Mouse (Mus musculus) hindbrain, embryonic 11.5 days (tissue): ENCODE data around the gene Olfr1412. TPM values are rescaled to one million over a fixed set of nuclear protein-coding genes. Genes with fewer than 3 reads are reported as not detected.

Experiments
- ATAC-seq: fragments of 200-750 bp; cut with Nextera tagmentation; 2 replicates; pipeline ENCODE4 v1.8.0; 2017; ENCODE audit warnings: mild to moderate bottlenecking, moderate TSS enrichment, moderate library complexity; ENCODE audit not compliant: low FRiP score
- DNase-seq: peaks from one replicate; pipeline ENCODE4 v3.0.0-alpha.2; 2015; ENCODE audit warnings: low spot score
- H3K27ac ChIP-seq: fragments of 300-500 bp; sonication (generic); 2 replicates; pipeline ENCODE4 v1.5.1; 2014; ENCODE audit warnings: mild to moderate bottlenecking, low read depth, low read length
- H3K27me3 ChIP-seq: fragments of 300-500 bp; sonication (generic); 2 replicates; pipeline ENCODE4 v1.6.1; 2014; ENCODE audit warnings: mild to moderate bottlenecking, low read length, moderate library complexity, mixed read lengths; ENCODE audit not compliant: control insufficient read depth, insufficient read depth
- H3K36me3 ChIP-seq: fragments of 300-500 bp; sonication (generic); 2 replicates; pipeline ENCODE4 v1.6.1; 2014; ENCODE audit warnings: mild to moderate bottlenecking, low read length, moderate library complexity, mixed read lengths; ENCODE audit not compliant: control insufficient read depth, insufficient read depth
- H3K4me1 ChIP-seq: fragments of 300-500 bp; sonication (generic); replicated peaks from 2 replicates; pipeline ENCODE4 v1.6.1; 2014; ENCODE audit warnings: low read length, mixed read lengths; ENCODE audit not compliant: control insufficient read depth, insufficient read depth
- H3K4me2 ChIP-seq: fragments of 300-500 bp; sonication (generic); replicated peaks from 2 replicates; pipeline ENCODE4 v1.6.1; 2014; ENCODE audit warnings: mild to moderate bottlenecking, low read depth, low read length
- H3K4me3 ChIP-seq: fragments of 300-500 bp; sonication (generic); 2 replicates; pipeline ENCODE4 v1.5.1; 2014; ENCODE audit warnings: low read depth, low read length
- H3K9ac ChIP-seq: fragments of 300-500 bp; sonication (generic); 2 replicates; pipeline ENCODE4 v1.6.1; 2014; ENCODE audit warnings: low read depth, low read length
- H3K9me3 ChIP-seq: fragments of 300-500 bp; sonication (generic); 2 replicates; pipeline ENCODE4 v1.6.1; 2016; ENCODE audit warnings: low read length; ENCODE audit not compliant: control insufficient read depth
- WGBS: fragments of 180-500 bp; shearing (Covaris S2); extraction: QIAGEN DNeasy Blood & Tissue Kit; methylation state at CpG from one replicate; pipeline ENCODE4 v1.1.7; 2014; 5-methylcytosine and 5-hydroxymethylcytosine counted together
- polyA plus RNA-seq: library from polyadenylated mRNA; unstranded; fragments of >200 nt; fragmentation: Nextera tagmentation; extraction: Ambion mirVana; gene quantifications from 2 replicates; pipeline ENCODE4 v1.2.1, GENCODE M21; 2014

Gene Olfr1412
- polyA plus RNA-seq, 1 experiment from 2014 or later: not detected

GRCm38 (mm10) chr1:92611008-92611407, 25.4 kb downstream of the Olfr1412 start:
- DNase-seq (peak; percentile 73), ATAC-seq (no peak)
- Histone ChIP-seq H3K27me3 (no peaks in the 10 kb centered on the region), H3K4me2 (no peak overlapping the region), H3K9ac (no peak overlapping the region), H3K36me3 (no peaks in the 10 kb centered on the region), H3K4me3 (no peak overlapping the region), H3K4me1 (no peaks in the 10 kb centered on the region), H3K9me3 (no peaks in the 10 kb centered on the region), H3K27ac (no peak overlapping the region)
- WGBS: 12% methylated on average over 5 of the region's 5 CpGs

DNA sequence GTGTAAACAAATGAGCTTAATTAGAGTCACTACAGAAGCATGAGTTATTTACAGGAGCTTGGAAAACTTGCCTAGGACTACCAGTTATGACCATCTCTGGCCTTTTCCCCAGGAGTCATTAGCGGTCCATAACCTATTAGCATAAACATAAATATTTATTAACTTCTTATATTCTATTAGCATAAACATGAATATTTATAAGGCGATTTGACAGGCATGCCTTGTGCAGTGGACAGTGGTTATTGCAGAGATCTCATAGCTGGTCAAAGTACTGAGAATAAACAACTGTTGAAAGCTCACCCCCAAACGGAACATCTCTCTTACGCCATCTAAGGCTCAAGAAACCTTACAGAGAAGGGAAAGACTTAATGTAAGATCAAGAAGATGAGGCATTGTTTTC, 27.6 kb downstream of the Olfr1412 start:
- Histone ChIP-seq H3K4me2 (no peak overlapping the region), H3K4me3 (no peak overlapping the region), H3K4me1 (0 out of 2 replicates have a peak, but pooled peaks cover 2% of the 10 kb centered on the region), H3K9me3 (no peaks in the 10 kb centered on the region), H3K9ac (no peak overlapping the region), H3K27me3 (no peaks in the 10 kb centered on the region), H3K36me3 (no peaks in the 10 kb centered on the region), H3K27ac (no peak overlapping the region)
- ATAC-seq: peak; percentile 40; the same call in 1 of the 2 replicates
- 40% methylated on average over 4 of the region's 4 CpGs for WGBS
- DNase-seq: peak; percentile 4

GRCm38 (mm10) chr1:92614516-92614915, 28.9 kb downstream of the Olfr1412 start:
- 17% methylated on average over 1 of the region's 1 CpGs for WGBS
- H3K9me3 ChIP-seq: no peaks in the 10 kb centered on the region
- no peak overlapping the region for H3K9ac ChIP-seq
- H3K36me3 ChIP-seq: no peaks in the 10 kb centered on the region
- no peak overlapping the region for H3K4me3 ChIP-seq
- no peaks in the 10 kb centered on the region for H3K27me3 ChIP-seq
- H3K27ac ChIP-seq: no peak overlapping the region
- ATAC-seq (no peak), DNase-seq (peak; percentile 28)
- 0 out of 2 replicates have a peak, but pooled peaks cover 2% of the 10 kb centered on the region for H3K4me1 ChIP-seq
- no peak overlapping the region for H3K4me2 ChIP-seq

GRCm38 (mm10) chr1:92616046-92616445, 30.5 kb downstream of the Olfr1412 start:
- no peak overlapping the region for H3K4me2 ChIP-seq
- DNase-seq (no peak), ATAC-seq (no peak)
- 85% methylated on average over 1 of the region's 1 CpGs for WGBS
- no peak overlapping the region for H3K9ac ChIP-seq
- no peak overlapping the region for H3K4me3 ChIP-seq
- H3K27me3 ChIP-seq: no peaks in the 10 kb centered on the region
- no peaks in the 10 kb centered on the region for H3K9me3 ChIP-seq
- H3K36me3 ChIP-seq: no peaks in the 10 kb centered on the region
- H3K27ac ChIP-seq: no peak overlapping the region
- 0 out of 2 replicates have a peak, but pooled peaks cover 2% of the 10 kb centered on the region for H3K4me1 ChIP-seq

GRCm38 (mm10) chr1:92617488-92617887, 31.9 kb downstream of the Olfr1412 start, which contains the start of gene Olfr12:
Gene Olfr12 (plus strand): TSS chr1:92617788.
- H3K36me3 ChIP-seq: no peaks in the 10 kb centered on the region
- H3K4me1 ChIP-seq: 0 out of 2 replicates have a peak, but pooled peaks cover 2% of the 10 kb centered on the region
- H3K4me3 ChIP-seq: no peak within 1 kb of the TSS
- no peak for ATAC-seq
- H3K9me3 ChIP-seq: no peaks in the 10 kb centered on the region
- no peak for DNase-seq
- H3K27me3 ChIP-seq: no peaks in the 10 kb centered on the region
- no peak within 1 kb of the TSS for H3K27ac ChIP-seq
- H3K4me2 ChIP-seq: no peak within 1 kb of the TSS
- H3K9ac ChIP-seq: no peak within 1 kb of the TSS
- 54% methylated on average over 2 of the region's 2 CpGs for WGBS

- DNase-seq: no peak
- no peaks in the 10 kb centered on the region for H3K27me3 ChIP-seq
- no peaks in the 10 kb centered on the region for H3K36me3 ChIP-seq
- 72% methylated on average over 4 of the region's 4 CpGs for WGBS
- H3K4me2 ChIP-seq: no peak overlapping the region
- 0 out of 2 replicates have a peak, but pooled peaks cover 2% of the 10 kb centered on the region for H3K4me1 ChIP-seq
- H3K9me3 ChIP-seq: no peaks in the 10 kb centered on the region
- no peak overlapping the region for H3K9ac ChIP-seq
- no peak overlapping the region for H3K4me3 ChIP-seq
- ATAC-seq: no peak
- no peak overlapping the region for H3K27ac ChIP-seq
Measured at GRCm38 (mm10) chr1:92618360-92618759, 32.8 kb downstream of the Olfr1412 start.

GRCm38 (mm10) chr1:92628227-92628626, 42.6 kb downstream of the Olfr1412 start:
- no peak for ATAC-seq
- Histone ChIP-seq H3K4me2 (no peak overlapping the region), H3K27me3 (no peaks in the 10 kb centered on the region), H3K4me1 (no peaks in the 10 kb centered on the region), H3K9me3 (no peaks in the 10 kb centered on the region), H3K9ac (no peak overlapping the region), H3K4me3 (no peak overlapping the region), H3K36me3 (no peaks in the 10 kb centered on the region), H3K27ac (no peak overlapping the region)
- DNase-seq: no peak
- 85% methylated on average over 4 of the region's 4 CpGs for WGBS

DNA sequence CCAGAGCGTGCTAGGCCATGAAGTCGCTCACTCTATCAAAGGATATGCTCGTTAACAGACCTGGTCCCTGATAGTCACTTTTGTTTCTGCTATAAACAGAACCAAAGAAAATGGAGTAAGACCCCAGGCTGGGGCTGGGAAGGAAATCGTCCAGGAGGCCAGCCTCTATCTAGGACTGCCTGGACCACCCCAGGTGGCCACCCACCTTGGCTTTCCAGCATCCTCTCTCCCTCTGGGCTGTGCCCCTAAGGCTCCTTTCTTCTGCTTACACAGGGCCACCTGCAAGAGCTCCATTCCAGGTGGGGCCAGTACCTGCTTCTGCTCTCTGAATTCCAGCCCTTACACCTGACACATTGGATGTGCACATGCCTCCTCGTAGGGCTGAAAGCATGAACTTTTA, 46.6 kb downstream of the Olfr1412 start:
- Histone ChIP-seq H3K4me1 (no peaks in the 10 kb centered on the region), H3K9ac (no peak overlapping the region), H3K27ac (no peak overlapping the region), H3K9me3 (no peaks in the 10 kb centered on the region), H3K36me3 (no peaks in the 10 kb centered on the region; the same call in 1 of the 2 replicates), H3K4me3 (no peak overlapping the region), H3K27me3 (no peaks in the 10 kb centered on the region), H3K4me2 (no peak overlapping the region)
- WGBS: 81% methylated on average over 5 of the region's 5 CpGs
- no peak for DNase-seq
- ATAC-seq: no peak

- Histone ChIP-seq H3K27me3 (no peaks in the 10 kb centered on the region), H3K4me2 (no peak overlapping the region), H3K9me3 (no peaks in the 10 kb centered on the region), H3K4me1 (no peaks in the 10 kb centered on the region), H3K4me3 (no peak overlapping the region), H3K36me3 (no peaks in the 10 kb centered on the region; the same call in 1 of the 2 replicates), H3K9ac (no peak overlapping the region), H3K27ac (no peak overlapping the region)
- no peak for DNase-seq
- WGBS: 66% methylated on average over 6 of the region's 6 CpGs
- no peak for ATAC-seq
Measured at GRCm38 (mm10) chr1:92632948-92633347, 47.4 kb downstream of the Olfr1412 start.
